Mouse (Mus musculus) thymus, adult 2 months (tissue): ENCODE measurements around the gene Cnih1.

Experiments used
- CTCF ChIP-seq: fragments of 200-500 bp; IDR thresholded peaks from 2 replicates; pipeline ENCODE4 v1.5.1; 2012; ENCODE audit warnings: mild to moderate bottlenecking, control low read depth, low read length, moderate library complexity, borderline replicate concordance; ENCODE audit not compliant: control insufficient read depth, poor library complexity, insufficient read depth; ENCODE audit errors: extremely low read depth
- POLR2A ChIP-seq: fragments of 200-500 bp; IDR thresholded peaks from 2 replicates; pipeline ENCODE4 v1.6.1; 2012; ENCODE audit warnings: mild to moderate bottlenecking, low read length, control low read depth, moderate library complexity; ENCODE audit not compliant: control insufficient read depth, poor library complexity, insufficient read depth; ENCODE audit errors: extremely low read depth

GRCm38 (mm10) chr14:46787454-46787786, 791 bp downstream of the Cnih1 start:
- no peak for TF ChIP-seq POLR2A
- no peak for TF ChIP-seq CTCF
